Mouse (Mus musculus) spleen, adult 2 months (tissue): Measurements from ENCODE around the gene St6galnac3. TPM values are rescaled to one million over a fixed set of nuclear protein-coding genes. Genes with fewer than 3 reads are reported as not detected.

Experiments
- DNase-seq, 2 experiments: peaks; one replicate each; pipeline versions ENCODE4 v3.0.0 to v3.0.0-alpha.2; 2012 to 2021; ENCODE audit warnings: low spot score in 2 of 2, low read depth in 1 of 2
- H3K27ac ChIP-seq: fragments of 200-500 bp; 2 replicates; pipeline ENCODE4 v1.5.1; 2012; ENCODE audit warnings: low read length, inconsistent platforms; ENCODE audit not compliant: insufficient read depth
- H3K27me3 ChIP-seq: fragments of 200-500 bp; 2 replicates; pipeline ENCODE4 v1.6.1; 2012; ENCODE audit warnings: mild to moderate bottlenecking, moderate library complexity, low read length, inconsistent platforms; ENCODE audit not compliant: control insufficient read depth, insufficient read depth
- H3K36me3 ChIP-seq: fragments of 200-500 bp; 2 replicates; pipeline ENCODE4 v1.6.1; 2012; ENCODE audit warnings: mild to moderate bottlenecking, low read length, inconsistent platforms; ENCODE audit not compliant: control insufficient read depth, insufficient read depth
- H3K4me1 ChIP-seq: fragments of 200-500 bp; 2 replicates; pipeline ENCODE4 v1.6.1; 2011; ENCODE audit warnings: inconsistent platforms; ENCODE audit not compliant: control insufficient read depth, insufficient read depth, insufficient read length
- H3K4me3 ChIP-seq: fragments of 200-500 bp; 2 replicates; pipeline ENCODE4 v1.5.1; 2011; ENCODE audit warnings: mild to moderate bottlenecking, inconsistent platforms; ENCODE audit not compliant: insufficient read depth, insufficient read length; ENCODE audit errors: extremely low read depth
- CTCF ChIP-seq: fragments of 200-500 bp; IDR thresholded peaks from 2 replicates; pipeline ENCODE4 v1.5.1; 2011; ENCODE audit warnings: mild to moderate bottlenecking, inconsistent platforms; ENCODE audit not compliant: insufficient read depth, insufficient read length, insufficient replicate concordance; ENCODE audit errors: extremely low read depth
- POLR2A ChIP-seq: fragments of 200-500 bp; IDR thresholded peaks from 2 replicates; pipeline ENCODE4 v1.6.1; 2011; ENCODE audit warnings: low read depth, low read length, inconsistent platforms
- WGBS: fragments of 180-500 bp; shearing (Covaris S2); methylation state at CpG from one replicate; pipeline ENCODE4 v1.1.7; 2018; 5-methylcytosine and 5-hydroxymethylcytosine counted together
- polyA plus RNA-seq: library from polyadenylated mRNA; depleted of rRNA; stranded (reverse); fragments of >200 nt; gene quantifications from 2 replicates; pipeline ENCODE4 v1.2.3, GENCODE M21; 2012

St6galnac3 gene
- polyA plus RNA-seq, 1 experiment: 3.0 TPM

DNA sequence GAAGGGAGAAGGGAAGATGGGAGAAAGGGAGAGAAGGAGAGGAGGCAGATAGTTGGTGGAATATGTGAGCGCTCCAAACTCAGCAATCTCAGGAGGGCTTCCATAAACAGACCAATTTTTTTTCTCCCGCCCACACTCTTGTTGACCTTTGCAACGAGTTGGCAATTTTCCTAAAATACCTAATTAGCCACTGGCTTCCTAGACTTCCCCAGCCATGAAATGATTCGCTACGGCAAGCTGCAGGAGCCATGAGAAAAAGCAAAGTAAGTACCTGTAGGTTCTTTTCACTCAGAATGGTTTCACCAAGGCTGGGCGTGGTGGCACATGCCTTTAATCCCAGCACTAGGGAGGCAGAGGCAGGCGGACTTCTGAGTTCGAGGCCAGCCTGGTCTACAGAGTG, 25.9 kb downstream of the St6galnac3 start:
- Histone ChIP-seq H3K27ac (no peak overlapping the region), H3K4me3 (no peak overlapping the region), H3K4me1 (no peaks in the 10 kb centered on the region), H3K36me3 (no peaks in the 10 kb centered on the region), H3K27me3 (no peaks in the 10 kb centered on the region)
- TF ChIP-seq POLR2A: no peak
- TF ChIP-seq CTCF: no peak
- no peak for DNase-seq
- WGBS: 92% methylated on average over 8 of the region's 8 CpGs

DNA sequence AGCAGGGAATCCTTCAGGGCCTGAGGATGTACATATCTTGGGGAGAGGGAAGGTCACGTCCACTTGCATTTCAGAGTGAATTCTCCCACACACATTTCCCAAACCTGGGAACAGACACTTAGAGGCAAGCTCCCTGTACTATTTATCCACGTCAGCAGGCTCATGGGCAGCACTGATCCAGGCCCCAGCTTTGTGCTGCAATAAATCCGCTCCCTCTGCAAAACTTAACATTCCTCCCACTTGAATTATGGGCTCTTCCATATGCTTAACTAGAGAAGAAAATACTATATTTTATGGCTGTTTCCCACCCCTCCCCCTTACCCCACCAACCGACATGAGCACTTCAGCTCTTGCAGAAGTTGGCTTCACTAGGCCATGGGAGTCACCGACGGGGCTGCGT, 32.0 kb downstream of the St6galnac3 start:
- no peak overlapping the region for H3K4me3 ChIP-seq
- H3K36me3 ChIP-seq: no peaks in the 10 kb centered on the region
- no peak overlapping the region for H3K27ac ChIP-seq
- H3K27me3 ChIP-seq: no peaks in the 10 kb centered on the region
- TF ChIP-seq POLR2A (no peak), CTCF (no peak)
- DNase-seq: no peak
- H3K4me1 ChIP-seq: no peaks in the 10 kb centered on the region; the same call in 1 of the 2 replicates
- WGBS: 82% methylated on average over 7 of the region's 7 CpGs

DNA sequence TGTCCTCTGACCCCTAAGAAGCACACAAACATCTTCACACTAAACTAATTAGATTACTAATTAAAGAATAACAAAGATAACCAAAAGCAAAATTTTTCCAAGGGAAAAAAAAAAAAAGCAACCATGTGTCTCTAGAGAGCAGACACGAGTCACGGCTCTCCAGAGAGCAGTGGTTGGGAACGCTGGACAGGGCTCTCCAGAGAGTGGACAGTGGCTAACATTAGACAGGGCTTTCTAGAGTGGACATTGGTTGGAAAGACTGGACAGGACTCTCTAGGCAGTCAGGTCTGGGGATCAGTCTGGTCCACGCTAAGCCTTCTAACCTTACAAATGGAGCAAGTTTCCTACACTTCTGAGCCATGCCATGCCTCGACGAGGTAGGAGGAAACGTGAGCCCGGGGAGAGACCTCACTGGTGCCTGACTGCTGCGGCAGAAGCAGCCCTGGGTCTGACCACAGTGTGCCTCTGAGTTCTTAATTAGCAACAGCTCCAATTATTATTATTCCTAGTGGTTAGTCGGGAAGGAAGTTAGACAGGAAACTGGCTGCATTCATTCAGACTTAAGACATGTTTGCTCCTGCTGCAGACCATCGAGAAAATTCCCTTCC, 32.7 kb downstream of the St6galnac3 start:
- Histone ChIP-seq H3K4me1 (no peaks in the 10 kb centered on the region; the same call in 1 of the 2 replicates), H3K4me3 (no peak overlapping the region), H3K27me3 (no peaks in the 10 kb centered on the region), H3K27ac (no peak overlapping the region), H3K36me3 (no peaks in the 10 kb centered on the region)
- no peak for DNase-seq
- TF ChIP-seq CTCF: no peak
- TF ChIP-seq POLR2A: no peak
- WGBS: 43% methylated on average over 11 of the region's 11 CpGs

DNA sequence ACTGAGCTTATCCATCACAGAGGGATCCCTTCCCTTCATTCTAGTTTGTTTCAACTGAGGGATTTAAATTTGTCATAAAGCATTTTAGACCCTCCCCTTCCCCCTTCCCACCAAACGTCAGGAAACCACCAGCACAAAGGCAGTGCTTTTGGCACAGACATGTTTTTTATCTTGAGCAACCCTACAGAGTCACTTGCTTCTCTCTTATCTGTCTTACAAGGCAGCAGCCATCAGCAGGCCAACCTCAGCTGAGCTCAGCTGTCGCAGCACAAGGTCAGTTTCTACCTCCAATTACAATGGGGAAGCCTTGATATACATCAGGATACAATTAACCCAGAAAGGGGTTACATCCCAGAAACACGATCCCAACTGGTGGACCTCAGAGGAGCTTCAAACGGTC, 33.4 kb downstream of the St6galnac3 start:
- no peak overlapping the region for H3K4me3 ChIP-seq
- DNase-seq: no peak
- H3K27me3 ChIP-seq: no peaks in the 10 kb centered on the region
- WGBS: 56% methylated on average over 4 of the region's 4 CpGs
- H3K27ac ChIP-seq: no peak overlapping the region
- H3K4me1 ChIP-seq: no peaks in the 10 kb centered on the region; the same call in 1 of the 2 replicates
- no peak for TF ChIP-seq CTCF
- no peaks in the 10 kb centered on the region for H3K36me3 ChIP-seq

DNA sequence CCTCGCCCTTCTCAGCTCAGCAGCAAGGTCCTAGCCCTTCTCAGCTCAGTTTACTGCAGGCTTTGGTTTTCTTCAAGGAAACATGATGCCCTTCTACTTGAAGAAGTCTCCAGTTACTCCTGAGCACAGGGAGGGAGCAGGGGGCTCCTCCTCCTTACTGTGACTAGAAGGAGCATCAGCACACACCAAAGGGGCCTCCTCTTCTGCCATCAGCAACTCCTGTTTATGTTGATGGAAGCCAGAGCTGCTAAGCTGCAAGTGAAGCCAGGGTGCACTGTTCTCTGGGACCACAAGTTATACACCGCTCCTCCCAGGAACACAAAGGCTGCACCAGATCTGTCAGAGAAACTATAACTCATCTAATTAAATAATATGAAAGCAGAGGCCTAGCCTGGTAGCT, 34.4 kb downstream of the St6galnac3 start:
- no peak for DNase-seq
- H3K27ac ChIP-seq: no peak overlapping the region; the same call in 1 of the 2 replicates
- WGBS: 84% methylated on average over 2 of the region's 2 CpGs
- no peaks in the 10 kb centered on the region; the same call in 1 of the 2 replicates for H3K4me1 ChIP-seq
- TF ChIP-seq CTCF (no peak), POLR2A (no peak)
- H3K27me3 ChIP-seq: no peaks in the 10 kb centered on the region
- H3K4me3 ChIP-seq: no peak overlapping the region
- H3K36me3 ChIP-seq: no peaks in the 10 kb centered on the region

DNA sequence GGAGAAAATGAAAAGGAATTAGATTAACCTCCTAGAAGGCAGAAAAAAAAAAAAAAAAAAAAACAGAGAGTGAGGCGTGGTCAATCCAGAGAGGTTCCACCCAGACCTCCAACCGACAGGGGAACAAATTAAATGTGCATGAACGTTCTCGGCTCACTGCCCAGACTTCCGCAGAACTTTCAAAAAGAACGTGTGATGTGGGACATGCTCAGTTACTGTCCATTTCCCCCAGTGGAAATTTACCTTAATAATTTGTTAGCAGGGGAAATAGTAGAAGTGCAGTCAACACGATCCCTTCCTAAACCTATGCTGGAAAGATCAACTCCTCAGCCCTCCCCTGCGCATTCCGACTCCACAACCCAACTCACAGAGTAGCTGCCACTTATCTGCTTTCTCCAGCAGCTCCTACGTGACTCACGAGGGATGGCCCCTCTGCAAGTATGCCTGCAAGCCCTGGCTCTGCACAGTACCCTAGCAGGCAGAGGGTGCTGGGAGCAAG, 35.1 kb downstream of the St6galnac3 start:
- Histone ChIP-seq H3K4me1 (no peaks in the 10 kb centered on the region; the same call in 1 of the 2 replicates), H3K36me3 (no peaks in the 10 kb centered on the region), H3K27me3 (no peaks in the 10 kb centered on the region), H3K27ac (no peak overlapping the region), H3K4me3 (no peak overlapping the region)
- WGBS: 72% methylated on average over 11 of the region's 11 CpGs
- no peak for TF ChIP-seq CTCF
- no peak for TF ChIP-seq POLR2A
- no peak for DNase-seq

DNA sequence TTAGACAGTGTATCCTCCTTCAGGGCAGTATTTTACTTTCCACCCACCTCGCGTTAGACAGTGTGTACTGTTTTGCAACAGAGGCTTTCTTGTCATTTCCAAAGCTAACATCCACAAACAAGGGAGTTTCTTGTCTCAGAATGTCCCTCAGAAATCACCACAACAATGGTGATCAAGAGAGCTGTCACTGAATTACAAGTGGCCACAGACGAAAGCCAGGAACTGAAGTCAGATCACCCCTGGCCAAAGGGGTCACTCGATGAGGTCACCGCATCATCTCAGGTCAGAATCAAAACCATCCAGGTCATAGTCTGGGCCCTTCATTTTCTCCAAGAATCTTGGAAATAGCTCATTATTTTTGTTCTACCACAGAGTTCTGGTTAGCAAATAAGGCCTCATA, 37.1 kb downstream of the St6galnac3 start:
- Histone ChIP-seq H3K4me3 (no peak overlapping the region), H3K27ac (no peak overlapping the region), H3K4me1 (peaks cover 4% of the 10 kb centered on the region; the same call in 1 of the 2 replicates), H3K36me3 (no peaks in the 10 kb centered on the region), H3K27me3 (no peaks in the 10 kb centered on the region)
- 94% methylated on average over 5 of the region's 5 CpGs for WGBS
- TF ChIP-seq CTCF: no peak
- no peak for TF ChIP-seq POLR2A
- no peak for DNase-seq
